Mouse (Mus musculus) embryonic fibroblast, embryonic 13.5 days (primary cell): ENCODE measurements around the gene Ctnna2.

Experiments used
- CTCF ChIP-seq: IDR thresholded peaks from 2 replicates; pipeline ENCODE4 v1.5.1; 2011; ENCODE audit warnings: mild to moderate bottlenecking, control low read depth, low read length, moderate library complexity, borderline replicate concordance; ENCODE audit not compliant: insufficient read depth
- POLR2A ChIP-seq: IDR thresholded peaks from 2 replicates; pipeline ENCODE4 v1.6.1; 2011; ENCODE audit warnings: low read depth, mild to moderate bottlenecking, control low read depth, low read length, moderate library complexity

DNA sequence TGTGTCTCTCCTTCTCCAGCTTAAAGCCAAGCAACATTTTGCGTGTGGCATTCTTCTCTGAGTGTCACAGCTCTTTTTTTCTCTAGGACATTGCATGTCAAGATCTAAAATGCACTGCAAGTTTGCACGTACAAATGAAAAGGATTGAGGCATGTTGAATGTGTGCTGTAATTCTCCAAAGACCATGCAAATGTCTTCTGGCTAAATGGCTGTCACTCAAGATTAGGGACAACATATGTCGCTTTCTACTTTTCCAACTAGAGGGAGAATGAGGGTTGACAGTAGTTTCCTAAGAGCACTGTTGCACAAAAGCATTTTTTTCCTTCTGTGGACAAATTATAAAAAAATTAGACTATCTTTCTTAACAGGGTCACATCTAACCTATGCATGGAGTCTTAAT lies 909.9 kb downstream of the Ctnna2 start:
- no peak for TF ChIP-seq POLR2A
- no peak for TF ChIP-seq CTCF
